Mouse (Mus musculus) limb, embryonic 15.5 days (tissue): ENCODE data around the gene 9030025P20Rik. TPM values are rescaled to one million over a fixed set of nuclear protein-coding genes. Genes with fewer than 3 reads are reported as not detected.
"Not testable (repeated sequence)": the region's sequence is repeated elsewhere in the genome, so short reads cannot be mapped to it uniquely, and the experiment has no call there.

Experiments used
- ATAC-seq: fragments of 200-750 bp; cut with Nextera tagmentation; 2 replicates; pipeline ENCODE4 v1.8.0; 2017; ENCODE audit warnings: low read depth, moderate TSS enrichment; ENCODE audit not compliant: insufficient number of reproducible peaks, low FRiP score, low TSS enrichment
- H3K27ac ChIP-seq: fragments of 300-500 bp; sonication (generic); 2 replicates; pipeline ENCODE4 v1.5.1; 2015; ENCODE audit warnings: moderate library complexity, mild to moderate bottlenecking, inconsistent platforms
- H3K27me3 ChIP-seq: fragments of 300-500 bp; sonication (generic); 2 replicates; pipeline ENCODE4 v1.6.1; 2015; ENCODE audit warnings: inconsistent platforms
- H3K36me3 ChIP-seq: fragments of 300-500 bp; sonication (generic); 2 replicates; pipeline ENCODE4 v1.6.1; 2015; ENCODE audit warnings: inconsistent platforms
- H3K4me1 ChIP-seq: fragments of 300-500 bp; sonication (generic); 2 replicates; pipeline ENCODE4 v1.6.1; 2015; ENCODE audit warnings: inconsistent platforms
- H3K4me2 ChIP-seq: fragments of 300-500 bp; sonication (generic); 2 replicates; pipeline ENCODE4 v1.6.1; 2015; ENCODE audit warnings: mild to moderate bottlenecking, inconsistent platforms
- H3K4me3 ChIP-seq: fragments of 300-500 bp; sonication (generic); 2 replicates; pipeline ENCODE4 v1.5.1; 2015; ENCODE audit warnings: mild to moderate bottlenecking, inconsistent platforms
- H3K9ac ChIP-seq: fragments of 300-500 bp; sonication (generic); 2 replicates; pipeline ENCODE4 v1.6.1; 2015; ENCODE audit warnings: inconsistent platforms
- H3K9me3 ChIP-seq: fragments of 300-500 bp; sonication (generic); 2 replicates; pipeline ENCODE4 v1.6.1; 2016; ENCODE audit warnings: inconsistent platforms
- WGBS: fragments of 180-500 bp; shearing (Covaris S2); methylation state at CpG from one replicate; pipeline ENCODE4 v1.1.7; 2015; 5-methylcytosine and 5-hydroxymethylcytosine counted together
- polyA plus RNA-seq: library from polyadenylated mRNA; unstranded; fragments of >200 nt; fragmentation: Nextera tagmentation; extraction: Ambion mirVana; gene quantifications from 2 replicates; pipeline ENCODE4 v1.2.1, GENCODE M21; 2015

9030025P20Rik gene
- polyA plus RNA-seq, 1 experiment from 2014 or later: 5.7 TPM

DNA sequence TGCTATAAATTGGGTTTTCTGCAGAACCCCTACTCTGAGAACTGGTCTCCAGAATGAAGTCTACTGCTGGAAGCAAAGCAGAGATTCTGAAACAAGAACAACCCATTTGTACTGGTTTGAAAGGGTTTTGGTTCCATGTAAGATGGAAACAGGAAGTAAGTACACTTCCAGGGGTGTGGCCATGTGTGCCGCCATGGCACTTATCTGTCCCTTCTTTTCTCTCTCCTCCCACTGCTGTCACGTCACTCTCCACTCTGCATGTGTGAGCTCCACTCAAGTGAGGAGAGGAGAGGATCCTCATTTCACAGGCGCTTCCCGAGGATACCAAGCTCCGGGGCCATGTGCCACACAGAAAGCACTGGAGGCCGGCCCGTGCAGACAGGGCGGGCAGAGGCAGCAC, 24.8 kb upstream of the 9030025P20Rik start:
- Histone ChIP-seq H3K4me3 (no peak overlapping the region), H3K9me3 (no peaks in the 10 kb centered on the region), H3K36me3 (peaks cover 47% of the 10 kb centered on the region), H3K27ac (no peak overlapping the region), H3K9ac (no peak overlapping the region), H3K4me1 (no peaks in the 10 kb centered on the region), H3K27me3 (no peaks in the 10 kb centered on the region), H3K4me2 (no peak overlapping the region)
- ATAC-seq: no peak
- WGBS: 84% methylated on average over 8 of the region's 8 CpGs

DNA sequence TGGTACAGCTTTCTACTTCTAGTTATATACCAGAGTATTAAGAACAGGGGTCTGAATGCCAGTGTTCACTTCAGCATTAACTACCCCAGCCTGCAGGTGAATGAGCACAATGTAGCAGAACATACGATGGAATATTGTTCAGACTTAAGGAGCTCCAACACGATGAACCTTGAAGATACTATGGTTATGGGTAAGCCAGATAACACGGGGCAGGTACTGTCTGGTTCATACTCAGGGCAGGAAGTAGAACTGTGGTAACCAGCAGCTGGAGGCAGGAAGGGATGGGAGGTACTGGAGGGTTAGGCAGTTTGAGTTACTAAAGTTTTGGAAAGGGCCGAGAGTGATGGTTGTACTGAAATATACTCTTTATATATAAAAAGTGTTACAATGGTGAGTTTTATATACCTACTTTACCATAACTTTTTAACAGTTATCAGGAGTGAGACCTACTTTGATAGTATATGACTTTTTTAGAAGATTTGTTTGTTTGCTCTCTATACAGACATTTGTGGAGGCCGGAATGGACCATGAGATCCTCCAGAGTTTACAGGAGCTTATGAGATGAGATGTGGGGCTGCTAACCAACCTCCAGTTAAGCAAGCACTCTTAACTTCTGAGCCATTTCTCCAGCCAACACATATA, 19.5 kb upstream of the 9030025P20Rik start:
- Histone ChIP-seq H3K4me2 (no peak overlapping the region), H3K36me3 (peaks cover 10% of the 10 kb centered on the region), H3K4me3 (no peak overlapping the region), H3K27ac (no peak overlapping the region), H3K9me3 (no peaks in the 10 kb centered on the region), H3K9ac (no peak overlapping the region), H3K4me1 (peaks cover 6% of the 10 kb centered on the region), H3K27me3 (no peaks in the 10 kb centered on the region)
- WGBS: 82% methylated on average over 5 of the region's 5 CpGs
- ATAC-seq: no peak

DNA sequence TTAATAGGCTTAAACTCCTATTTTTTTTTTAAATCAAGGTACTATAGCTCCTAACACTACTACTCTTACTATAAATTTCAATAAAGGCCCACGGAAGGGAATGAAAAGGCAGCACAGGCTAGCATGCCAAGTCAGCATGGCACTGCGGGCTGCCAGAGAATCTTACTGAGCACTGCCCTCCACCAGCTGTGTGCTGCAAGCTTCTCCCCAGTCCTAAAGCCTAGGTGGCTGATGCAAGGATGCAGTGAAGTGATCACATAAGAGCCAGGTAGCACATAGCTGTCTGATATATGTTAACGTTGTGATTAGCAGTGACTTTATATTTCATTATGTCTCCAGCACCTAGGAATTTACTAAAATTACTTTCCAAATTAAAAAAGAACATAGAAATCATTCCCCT, 18.3 kb upstream of the 9030025P20Rik start:
- no peaks in the 10 kb centered on the region for H3K9me3 ChIP-seq
- peak overlapping the region; percentile 28 for H3K4me3 ChIP-seq
- H3K4me1 ChIP-seq: peaks cover 6% of the 10 kb centered on the region
- 0 out of 2 replicates have a peak overlapping the region, but pooled peaks have one; percentile 17 for H3K9ac ChIP-seq
- no peak overlapping the region for H3K27ac ChIP-seq
- WGBS: 15% methylated on average over 3 of the region's 3 CpGs
- H3K36me3 ChIP-seq: peaks cover under 1% of the 10 kb centered on the region; the same call in 1 of the 2 replicates
- peak overlapping the region; percentile 49 for H3K4me2 ChIP-seq
- ATAC-seq: no peak
- H3K27me3 ChIP-seq: no peaks in the 10 kb centered on the region

DNA sequence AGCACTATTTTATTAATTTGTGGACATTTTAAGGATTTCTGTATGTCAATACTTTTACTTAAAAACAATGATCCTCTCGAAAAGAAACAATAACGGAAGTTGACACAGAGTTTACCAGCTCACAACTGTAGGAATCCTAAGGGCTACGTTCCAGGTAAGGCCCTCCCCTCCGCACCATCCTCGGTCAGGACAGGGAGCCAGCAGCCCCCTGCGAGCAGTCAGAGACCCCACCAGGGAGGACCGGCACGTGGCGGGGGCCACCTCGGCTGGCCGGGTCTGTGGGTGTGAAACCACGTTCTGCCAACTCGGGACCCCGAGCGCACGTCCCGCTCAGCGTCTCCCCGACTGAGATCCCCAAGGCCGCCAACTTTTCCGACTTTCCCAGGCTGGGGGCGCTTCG, 17.7 kb upstream of the 9030025P20Rik start:
- no peaks in the 10 kb centered on the region for H3K27me3 ChIP-seq
- H3K36me3 ChIP-seq: no peaks in the 10 kb centered on the region
- WGBS: 1% methylated on average over 22 of the region's 23 CpGs
- no peak for ATAC-seq
- peak overlapping the region; percentile 75 for H3K27ac ChIP-seq
- peaks cover 6% of the 10 kb centered on the region for H3K4me1 ChIP-seq
- H3K4me2 ChIP-seq: peak overlapping the region; percentile 84
- no peaks in the 10 kb centered on the region for H3K9me3 ChIP-seq
- peak overlapping the region; percentile 71 for H3K9ac ChIP-seq
- H3K4me3 ChIP-seq: peak overlapping the region; percentile 72

DNA sequence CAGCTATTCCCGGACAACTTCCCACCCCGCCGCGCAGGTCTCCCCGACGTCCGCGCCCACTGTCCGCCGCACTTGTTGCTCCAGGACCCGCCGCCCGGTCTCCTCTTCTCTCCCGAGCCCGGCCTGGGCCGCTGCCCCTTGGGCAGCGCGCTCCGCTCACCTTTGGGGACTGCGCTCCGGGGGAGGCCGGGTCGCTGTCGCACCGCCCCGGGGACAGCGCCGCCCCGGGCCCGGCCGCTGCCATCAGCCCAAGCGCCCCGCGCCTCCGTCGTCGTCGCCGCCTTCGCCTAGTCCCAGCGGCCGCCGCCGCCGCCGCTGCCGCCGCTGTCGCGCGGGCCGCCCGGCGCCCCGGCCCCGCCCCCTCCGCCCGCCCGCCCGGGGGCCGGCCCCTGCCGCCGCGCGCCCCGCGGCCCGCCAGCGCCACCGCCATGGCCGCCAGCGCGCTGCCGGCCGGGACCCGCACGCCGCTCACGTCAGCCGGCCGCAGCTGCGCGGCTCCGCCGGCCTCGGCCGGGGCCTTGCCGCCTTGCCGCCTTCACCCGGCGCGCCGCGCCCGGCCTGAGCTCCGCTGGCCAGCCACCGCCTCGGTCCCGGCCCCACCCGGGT, 17.2 kb upstream of the 9030025P20Rik start, which contains the start of gene Phf10:
TSS of gene Phf10 (minus strand) at position 323 of the 606 bp plus-strand sequence.
- not testable (repeated sequence) for H3K9me3 ChIP-seq, H3K4me1 ChIP-seq, H3K36me3 ChIP-seq, H3K27me3 ChIP-seq
- ATAC-seq: peak; percentile 78
- 1% methylated on average over 46 of the region's 100 CpGs for WGBS
- peak within 1 kb of the TSS; percentile 84 for H3K4me2 ChIP-seq
- peak within 1 kb of the TSS; percentile 71 for H3K9ac ChIP-seq
- H3K4me3 ChIP-seq: peak within 1 kb of the TSS; percentile 72
- peak within 1 kb of the TSS; percentile 75 for H3K27ac ChIP-seq

DNA sequence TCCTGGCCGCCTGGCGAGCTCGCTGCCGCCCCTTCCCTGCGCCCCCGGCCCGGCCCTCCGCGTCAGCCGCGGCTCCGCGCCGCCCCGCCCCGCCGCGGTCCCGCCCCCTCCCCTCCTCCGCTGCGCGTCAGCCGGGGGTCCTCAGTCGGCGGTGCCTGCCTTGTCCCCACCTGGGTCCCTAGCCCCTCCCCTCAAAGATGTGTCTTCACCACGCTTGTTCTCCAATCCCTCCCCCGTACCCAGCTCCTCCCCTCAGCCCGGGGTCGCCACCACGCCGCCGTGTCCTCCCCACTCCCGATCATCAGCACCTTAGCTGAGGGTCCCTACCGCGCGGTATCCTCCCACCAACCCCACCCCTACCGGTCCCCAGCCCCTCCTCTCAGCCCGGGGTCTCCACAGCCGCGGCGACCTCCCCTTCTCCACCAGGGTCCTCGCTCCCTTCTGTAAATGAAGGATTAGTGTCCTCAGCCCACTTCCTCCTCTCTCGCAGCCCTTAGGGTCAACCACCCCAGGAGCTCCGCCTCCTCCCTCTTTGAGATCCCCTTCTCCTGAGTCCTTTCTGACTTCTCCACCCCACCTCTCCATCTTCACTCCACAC, 16.6 kb upstream of the 9030025P20Rik start:
- H3K9ac ChIP-seq, H3K4me1 ChIP-seq, H3K4me2 ChIP-seq, H3K27me3 ChIP-seq, H3K36me3 ChIP-seq, H3K27ac ChIP-seq, H3K4me3 ChIP-seq, H3K9me3 ChIP-seq: not testable (repeated sequence)
- WGBS: no CpG with 5 or more reads among the region's 44 CpGs
- peak; percentile 88 for ATAC-seq

DNA sequence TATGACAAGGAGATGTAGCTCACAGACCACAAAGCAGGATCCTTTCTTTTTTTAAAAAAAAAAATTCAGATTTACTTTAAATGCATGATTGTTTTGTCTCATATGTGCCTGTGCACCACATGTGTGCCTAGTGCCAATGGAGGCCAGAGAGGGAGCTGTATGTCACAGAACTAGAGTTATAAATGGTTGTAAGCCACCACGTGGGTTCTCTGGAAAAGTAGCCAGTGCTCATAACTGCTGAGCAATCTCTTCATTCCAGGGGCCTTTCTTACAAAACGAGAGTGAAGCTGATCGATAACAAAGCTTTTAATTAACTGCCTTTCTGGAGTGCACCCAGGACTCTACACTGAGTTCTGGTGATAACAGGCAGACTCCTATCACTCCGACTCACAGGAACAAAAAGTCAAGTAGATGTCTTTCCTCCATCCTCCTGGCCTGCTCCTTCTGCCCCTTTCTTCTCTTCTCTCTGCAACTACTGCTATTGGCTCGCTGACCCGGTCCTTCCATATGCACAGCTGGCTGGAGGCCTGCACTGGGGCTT, 9.8 kb upstream of the 9030025P20Rik start:
- not testable (repeated sequence) for H3K36me3 ChIP-seq, H3K27me3 ChIP-seq, H3K9me3 ChIP-seq, H3K27ac ChIP-seq, H3K4me1 ChIP-seq, H3K4me3 ChIP-seq, H3K9ac ChIP-seq, ATAC-seq, H3K4me2 ChIP-seq
- no CpG with 5 or more reads among the region's 6 CpGs for WGBS

DNA sequence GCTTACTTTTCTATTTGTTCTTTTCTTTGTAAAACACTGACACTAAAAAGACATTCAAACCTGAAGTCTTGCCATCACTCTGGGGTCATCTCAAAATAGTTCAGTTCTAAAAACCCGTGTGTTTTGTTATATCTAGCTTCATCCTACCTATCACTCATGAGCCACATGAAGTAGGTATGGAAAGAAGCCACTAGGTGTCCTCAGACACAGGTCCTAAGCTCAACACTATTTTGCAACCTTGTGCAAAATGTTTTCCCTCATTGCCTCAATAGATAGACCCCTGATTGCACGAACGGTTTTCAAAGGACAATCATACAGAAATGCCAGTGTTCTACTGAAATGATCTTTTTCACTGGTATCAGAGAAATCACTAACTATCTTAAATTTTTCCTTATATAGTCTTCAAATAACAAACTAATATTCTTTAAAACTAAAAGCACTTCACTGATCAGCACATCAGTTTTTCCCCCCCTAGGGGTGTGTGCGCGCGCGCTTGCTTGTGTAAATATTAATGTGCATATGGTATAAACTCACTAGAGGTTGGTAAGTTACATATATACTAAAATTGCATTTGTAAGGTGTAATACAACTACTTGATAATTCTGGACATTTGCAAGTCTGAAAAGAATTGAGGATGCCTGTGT, 428 bp upstream of the 9030025P20Rik start:
- H3K27me3 ChIP-seq, H3K4me2 ChIP-seq, H3K27ac ChIP-seq, H3K4me1 ChIP-seq, H3K9me3 ChIP-seq, ATAC-seq, H3K36me3 ChIP-seq, H3K9ac ChIP-seq, H3K4me3 ChIP-seq: not testable (repeated sequence)
- WGBS: 4% methylated on average over 4 of the region's 7 CpGs

DNA sequence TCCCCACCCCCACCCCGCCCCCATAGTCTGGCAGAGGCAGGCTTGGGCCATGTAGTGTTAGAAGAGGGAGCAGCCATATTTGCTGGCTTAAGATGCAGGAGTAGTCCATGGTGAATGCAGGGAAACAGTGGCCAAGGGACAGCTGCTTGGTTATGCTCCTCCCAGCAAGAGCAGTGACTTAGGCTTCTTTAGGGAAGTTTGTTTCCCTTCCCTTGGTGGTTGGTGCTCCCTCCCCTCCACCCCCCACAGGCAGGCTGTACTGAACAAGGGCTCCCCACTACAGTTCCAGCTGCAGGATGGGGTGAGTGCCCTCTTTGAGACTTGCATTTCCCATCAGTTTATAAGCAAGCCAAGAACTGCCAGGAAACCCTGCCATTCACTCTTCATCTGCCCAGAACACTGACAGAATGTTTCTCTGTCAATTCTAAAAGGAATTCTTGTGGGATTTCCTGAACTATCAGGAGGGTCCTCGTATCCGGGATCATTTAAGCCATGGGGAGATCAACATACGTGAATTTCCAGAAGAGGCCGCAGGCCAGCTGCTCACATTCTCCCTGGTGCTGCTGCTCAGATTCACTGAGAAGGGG, 11.9 kb downstream of the 9030025P20Rik start:
- not testable (repeated sequence) for H3K4me3 ChIP-seq, H3K27me3 ChIP-seq, H3K4me2 ChIP-seq, H3K9me3 ChIP-seq, H3K36me3 ChIP-seq, H3K9ac ChIP-seq, ATAC-seq, H3K4me1 ChIP-seq, H3K27ac ChIP-seq
- WGBS: 83% methylated on average over 4 of the region's 5 CpGs

DNA sequence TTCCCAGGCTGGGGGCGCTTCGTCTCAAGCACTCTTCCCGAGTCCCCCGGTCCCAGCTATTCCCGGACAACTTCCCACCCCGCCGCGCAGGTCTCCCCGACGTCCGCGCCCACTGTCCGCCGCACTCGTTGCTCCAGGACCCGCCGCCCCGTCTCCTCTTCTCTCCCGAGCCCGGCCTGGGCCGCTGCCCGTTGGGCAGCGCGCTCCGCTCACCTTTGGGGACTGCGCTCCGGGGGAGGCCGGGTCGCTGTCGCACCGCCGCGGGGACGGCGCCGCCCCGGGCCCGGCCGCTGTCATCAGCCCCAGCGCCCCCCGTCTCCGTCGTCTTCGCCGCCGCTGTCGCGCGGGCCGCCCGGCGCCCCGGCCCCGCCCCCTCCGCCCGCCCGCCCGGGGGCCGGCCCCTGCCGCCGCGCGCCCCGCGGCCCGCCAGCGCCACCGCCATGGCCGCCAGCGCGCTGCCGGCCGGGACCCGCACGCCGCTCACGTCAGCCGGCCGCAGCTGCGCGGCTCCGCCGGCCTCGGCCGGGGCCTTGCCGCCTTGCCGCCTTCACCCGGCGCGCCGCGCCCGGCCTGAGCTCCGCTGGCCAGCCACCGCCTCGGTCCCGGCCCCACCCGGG, 14.4 kb downstream of the 9030025P20Rik start:
- no CpG with 5 or more reads among the region's 98 CpGs for WGBS
- peak; percentile 76 for ATAC-seq
- not testable (repeated sequence) for H3K9me3 ChIP-seq, H3K27ac ChIP-seq, H3K4me1 ChIP-seq, H3K9ac ChIP-seq, H3K27me3 ChIP-seq, H3K4me2 ChIP-seq, H3K4me3 ChIP-seq, H3K36me3 ChIP-seq

DNA sequence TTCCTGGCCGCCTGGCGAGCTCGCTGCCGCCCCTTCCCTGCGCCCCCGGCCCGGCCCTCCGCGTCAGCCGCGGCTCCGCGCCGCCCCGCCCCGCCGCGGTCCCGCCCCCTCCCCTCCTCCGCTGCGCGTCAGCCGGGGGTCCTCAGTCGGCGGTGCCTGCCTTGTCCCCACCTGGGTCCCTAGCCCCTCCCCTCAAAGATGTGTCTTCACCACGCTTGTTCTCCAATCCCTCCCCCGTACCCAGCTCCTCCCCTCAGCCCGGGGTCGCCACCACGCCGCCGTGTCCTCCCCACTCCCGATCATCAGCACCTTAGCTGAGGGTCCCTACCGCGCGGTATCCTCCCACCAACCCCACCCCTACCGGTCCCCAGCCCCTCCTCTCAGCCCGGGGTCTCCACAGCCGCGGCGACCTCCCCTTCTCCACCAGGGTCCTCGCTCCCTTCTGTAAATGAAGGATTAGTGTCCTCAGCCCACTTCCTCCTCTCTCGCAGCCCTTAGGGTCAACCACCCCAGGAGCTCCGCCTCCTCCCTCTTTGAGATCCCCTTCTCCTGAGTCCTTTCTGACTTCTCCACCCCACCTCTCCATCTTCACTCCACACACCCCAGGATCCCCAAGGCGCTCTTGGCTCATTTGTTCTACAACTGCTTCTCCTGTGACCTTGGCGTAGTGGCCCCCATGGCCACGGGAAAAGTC, 15.0 kb downstream of the 9030025P20Rik start:
- ATAC-seq: peak; percentile 87
- not testable (repeated sequence) for H3K4me3 ChIP-seq, H3K9ac ChIP-seq, H3K27me3 ChIP-seq, H3K4me2 ChIP-seq, H3K4me1 ChIP-seq, H3K36me3 ChIP-seq, H3K9me3 ChIP-seq, H3K27ac ChIP-seq
- no CpG with 5 or more reads among the region's 47 CpGs for WGBS
